Mouse (Mus musculus): ENCODE data around the gene Rflnb.
A peak's percentile ranks its signal among the peaks of the same experiment; 100 is the strongest.

Gene Rflnb

GRCm38 (mm10) chr11:75990965-75991835 is 36.4 kb downstream of the Rflnb start:
- no peak for DNase-seq (ENCODE audit: low spot score in 2 of 2)

GRCm38 (mm10) chr11:75985948-75986347 is 41.6 kb downstream of the Rflnb start:
- DNase-seq (ENCODE audit: low spot score in 2 of 2), result no peak

- DNase-seq (ENCODE audit: low spot score in 2 of 2), result no peak
These were observed 43.0 kb downstream of the Rflnb start for GRCm38 (mm10) chr11:75984581-75984980.

GRCm38 (mm10) chr11:75983194-75983593 is 44.4 kb downstream of the Rflnb start:
- DNase-seq (ENCODE audit: low spot score in 2 of 2), result no peak

GRCm38 (mm10) chr11:75980413-75980812 is 47.2 kb downstream of the Rflnb start:
- DNase-seq (ENCODE audit: low spot score in 2 of 2), result no peak

GRCm38 (mm10) chr11:75978051-75978450 is 49.5 kb downstream of the Rflnb start:
- DNase-seq (ENCODE audit: low spot score in 2 of 2), result no peak

- DNase-seq (ENCODE audit: low spot score in 2 of 2), result no peak
These were observed 50.8 kb downstream of the Rflnb start for GRCm38 (mm10) chr11:75976748-75977147.

- DNase-seq (ENCODE audit: low spot score in 2 of 2), result no peak
These were observed 53.6 kb downstream of the Rflnb start for GRCm38 (mm10) chr11:75973988-75974387.

GRCm38 (mm10) chr11:75972916-75973567 is 54.5 kb downstream of the Rflnb start:
- DNase-seq (ENCODE audit: low spot score in 2 of 2), result peak; percentile 26 to 30

GRCm38 (mm10) chr11:75972188-75972587 is 55.4 kb downstream of the Rflnb start:
- no peak for DNase-seq (ENCODE audit: low spot score in 2 of 2)

GRCm38 (mm10) chr11:75970629-75971028 is 57.0 kb downstream of the Rflnb start:
- DNase-seq (ENCODE audit: low spot score in 2 of 2), result no peak

All from right cerebral cortex, postnatal 10 days (tissue).